Mouse (Mus musculus) thymus, postnatal 4 days (tissue): Measurements from ENCODE around the gene Spata13.

Experiments
- DNase-seq: peaks from one replicate; pipeline ENCODE4 v3.0.0; 2021

The Spata13 gene

GRCm38 (mm10) chr14:60753801-60754126, 120.0 kb downstream of the Spata13 start:
- DNase-seq, result no peak

- DNase-seq, result no peak
Measured at GRCm38 (mm10) chr14:60754656-60755055, 120.9 kb downstream of the Spata13 start.

GRCm38 (mm10) chr14:60756271-60756670, 122.5 kb downstream of the Spata13 start:
- no peak for DNase-seq

GRCm38 (mm10) chr14:60757265-60757664, 123.5 kb downstream of the Spata13 start:
- no peak for DNase-seq

- no peak for DNase-seq
Measured at GRCm38 (mm10) chr14:60757722-60758121, 123.9 kb downstream of the Spata13 start.

DNA sequence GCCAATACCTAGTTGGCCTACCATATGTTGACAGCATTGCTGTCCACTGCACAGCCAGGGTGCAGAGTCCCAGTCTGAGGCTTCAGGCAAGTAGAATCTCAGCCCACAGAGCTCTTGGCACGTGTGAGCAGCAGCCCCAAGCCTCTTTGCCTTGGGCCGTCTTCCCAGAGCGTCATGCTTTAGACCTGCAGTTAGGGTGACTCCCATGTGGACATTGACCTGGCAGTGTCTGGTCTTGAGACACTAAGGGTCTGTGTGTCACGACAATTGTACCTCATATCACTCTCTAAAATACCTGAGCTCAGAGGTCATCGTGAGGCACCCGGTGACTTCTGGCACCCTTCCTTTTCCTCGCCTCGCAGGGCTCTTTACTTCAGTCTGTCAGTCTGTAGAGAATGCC, 125.3 kb downstream of the Spata13 start:
- DNase-seq, result no peak

DNA sequence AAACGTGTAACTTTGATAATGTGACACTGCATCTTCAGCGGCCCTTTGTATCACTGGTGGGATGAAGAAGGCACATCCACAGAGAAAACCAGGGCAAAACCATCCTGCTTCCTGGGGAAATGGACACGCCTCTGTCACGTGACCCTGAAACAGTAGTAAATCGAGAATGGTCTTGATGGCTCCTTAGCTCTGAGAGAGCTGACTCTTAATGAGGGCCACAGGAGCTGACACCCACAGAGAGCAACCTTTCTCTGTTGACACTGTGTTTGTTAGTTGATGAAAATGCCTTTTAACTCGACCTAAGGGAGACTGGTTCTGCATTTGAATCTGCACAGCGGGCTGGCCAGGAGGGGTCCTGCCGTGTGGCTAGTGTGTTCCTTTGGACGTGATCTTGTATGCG, 128.0 kb downstream of the Spata13 start:
- no peak for DNase-seq

- DNase-seq, result no peak
Measured at GRCm38 (mm10) chr14:60762754-60763153, 129.0 kb downstream of the Spata13 start.

DNA sequence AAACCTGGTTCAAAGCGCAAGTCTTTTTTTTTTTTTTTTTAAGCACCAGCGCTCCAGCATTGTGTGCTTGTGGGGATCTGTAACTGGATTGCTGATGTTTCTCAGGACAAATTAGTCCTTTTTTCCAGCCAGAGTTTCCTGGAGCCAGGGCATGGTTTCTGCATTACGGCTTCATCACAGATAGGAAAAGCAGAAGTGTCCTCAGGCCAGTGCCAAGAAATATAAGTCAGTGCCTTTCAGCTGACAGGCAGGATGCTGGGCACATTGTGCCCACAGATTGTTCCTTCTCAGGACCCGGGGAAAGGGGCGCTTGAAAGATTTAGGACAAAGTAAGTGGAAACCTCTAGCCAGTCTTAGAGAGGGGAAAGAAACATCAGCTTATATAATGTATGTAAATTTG, 129.9 kb downstream of the Spata13 start:
- DNase-seq, result no peak

GRCm38 (mm10) chr14:60764526-60764925, 130.7 kb downstream of the Spata13 start:
- no peak for DNase-seq

DNA sequence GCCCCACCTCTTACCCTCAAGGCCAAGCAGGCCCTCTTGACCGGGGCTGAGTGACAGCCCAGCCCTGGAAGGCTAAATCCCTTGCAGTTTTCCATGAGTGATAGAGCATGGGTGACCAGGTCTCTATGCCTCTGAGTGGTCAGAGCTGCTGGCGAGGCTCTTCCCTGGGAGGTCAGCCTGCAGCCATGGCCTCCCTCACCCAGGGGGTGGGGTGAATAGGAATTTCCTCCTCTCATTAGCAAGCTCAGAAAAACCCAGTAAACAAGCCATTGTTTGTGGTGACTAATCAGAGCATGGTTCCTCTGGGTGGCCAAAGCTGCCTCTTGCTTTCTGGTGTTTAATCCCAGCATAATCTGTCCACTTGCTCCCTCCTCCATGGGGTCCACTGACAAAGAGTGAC, 131.2 kb downstream of the Spata13 start:
- DNase-seq, result no peak

DNA sequence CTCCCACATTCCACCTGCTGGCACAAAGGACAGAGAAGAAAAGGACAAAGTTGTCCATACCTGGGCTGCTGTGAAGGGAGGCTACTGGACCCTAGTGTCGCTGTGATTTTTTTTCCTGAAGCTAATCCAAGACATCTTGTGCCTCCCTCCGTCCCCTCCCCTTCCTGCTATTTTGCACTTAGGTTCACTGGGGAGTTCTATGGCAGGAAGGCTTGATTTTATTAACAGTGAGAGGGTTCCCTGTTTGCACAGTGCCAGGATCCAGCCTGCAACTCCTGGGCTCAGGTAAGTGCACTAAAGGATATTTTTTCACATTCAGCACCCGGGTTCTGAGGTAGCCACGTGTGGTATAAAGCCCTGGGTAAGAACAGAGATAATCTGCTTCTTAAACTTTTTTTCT, 134.1 kb downstream of the Spata13 start, which contains the start of gene C1qtnf9:
Gene C1qtnf9, plus strand, starts transcription at position 251 of the 400 bp plus-strand sequence.
- no peak for DNase-seq

GRCm38 (mm10) chr14:60769340-60769739, 135.5 kb downstream of the Spata13 start:
- no peak for DNase-seq

DNA sequence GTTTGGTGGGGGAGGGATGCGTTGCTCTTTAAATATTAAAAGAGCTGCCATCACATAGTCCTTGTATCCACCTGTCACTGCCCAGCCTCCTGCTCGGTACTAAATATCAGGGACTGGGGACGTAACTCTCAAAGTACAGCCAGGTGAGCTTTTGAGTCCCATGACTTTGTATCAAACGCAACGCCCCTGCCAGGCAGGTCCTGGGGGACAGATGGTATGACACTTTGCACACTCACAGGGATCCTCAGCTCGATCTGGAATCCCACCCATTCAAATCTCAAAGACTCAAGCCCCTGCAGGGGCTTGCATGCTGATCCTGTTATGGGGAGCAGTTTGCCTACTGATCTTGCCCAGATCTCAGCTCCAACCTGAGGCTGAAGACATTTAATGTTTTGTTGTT, 136.8 kb downstream of the Spata13 start:
- DNase-seq, result no peak

DNA sequence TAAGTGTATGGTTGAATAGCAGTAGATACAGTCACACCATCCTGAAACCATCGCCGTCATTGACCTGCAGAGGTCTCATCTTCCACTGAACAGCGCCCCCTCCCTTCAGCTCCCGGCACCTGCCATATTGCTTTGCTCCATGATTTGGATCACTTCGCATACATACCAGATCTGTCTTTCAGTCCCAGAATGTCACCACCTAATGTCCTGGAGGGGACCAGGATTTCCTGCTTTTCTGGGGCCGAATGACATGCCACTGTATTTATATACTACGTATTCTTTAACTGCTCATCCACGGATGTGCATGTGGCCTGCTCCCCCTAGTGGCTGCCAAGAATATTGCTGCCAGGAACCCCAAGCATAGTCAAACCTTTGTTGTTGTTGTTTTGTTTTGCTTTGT, 137.3 kb downstream of the Spata13 start:
- peak; percentile 90 for DNase-seq

DNA sequence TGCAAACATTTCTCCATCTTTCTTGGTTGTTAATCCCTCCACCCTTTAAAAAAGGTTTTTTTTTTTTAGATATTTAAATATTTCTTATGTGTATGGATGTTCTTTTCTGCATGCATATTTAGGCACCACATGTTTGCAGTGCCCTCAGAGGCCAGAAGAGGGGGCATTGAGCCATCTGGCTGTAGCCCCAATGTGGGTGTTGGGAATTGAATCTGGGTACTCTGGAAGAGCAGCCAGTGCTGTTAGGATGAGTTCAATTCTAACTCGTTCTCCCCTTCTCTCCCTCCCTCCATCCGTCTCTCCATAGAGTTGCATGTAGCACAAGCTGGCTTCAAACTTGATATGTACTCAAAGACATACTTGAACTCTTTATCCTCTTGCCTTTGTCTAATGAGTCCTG, 139.7 kb downstream of the Spata13 start:
- peak; percentile 65 for DNase-seq

DNA sequence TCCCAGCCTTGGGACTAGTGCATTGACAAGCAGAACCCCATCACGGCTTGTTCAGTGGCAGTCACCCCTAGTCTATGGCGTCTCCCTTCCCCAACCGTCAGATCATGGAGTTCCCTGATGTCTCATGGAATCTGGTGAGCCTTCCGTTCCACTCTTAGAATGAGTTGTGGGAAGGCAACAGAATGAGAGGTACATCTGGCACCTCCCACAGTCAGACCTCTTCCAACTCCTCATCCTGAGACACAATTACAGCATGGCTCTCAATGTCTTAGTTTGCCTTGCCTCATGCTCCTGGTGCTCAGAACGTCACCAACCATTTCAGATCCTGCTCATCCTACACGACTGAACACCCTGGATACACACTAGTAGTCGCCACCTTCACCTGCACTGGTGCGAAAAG, 142.7 kb downstream of the Spata13 start:
- no peak for DNase-seq

DNA sequence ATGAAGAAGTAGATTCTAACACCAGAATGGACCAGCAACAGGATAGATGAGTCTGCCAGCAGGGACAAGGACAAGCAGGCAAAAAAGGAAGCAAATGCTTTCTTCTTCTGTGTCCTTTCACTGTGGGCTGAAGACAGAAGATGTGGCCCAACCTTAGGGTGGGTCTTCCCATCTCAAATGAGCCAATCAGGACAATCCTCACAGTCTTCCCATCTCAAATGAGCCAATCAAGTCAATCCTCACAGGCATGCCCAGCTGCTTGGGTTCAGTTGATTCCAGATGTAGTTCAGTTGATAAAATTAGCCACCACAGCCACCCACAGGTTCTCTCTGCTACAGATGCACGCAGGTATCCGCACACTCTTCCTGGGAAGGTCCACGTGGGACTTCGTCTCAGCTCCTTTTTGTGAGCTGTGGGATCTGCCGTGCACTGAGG, 143.7 kb downstream of the Spata13 start:
- peak; percentile 38 for DNase-seq

DNA sequence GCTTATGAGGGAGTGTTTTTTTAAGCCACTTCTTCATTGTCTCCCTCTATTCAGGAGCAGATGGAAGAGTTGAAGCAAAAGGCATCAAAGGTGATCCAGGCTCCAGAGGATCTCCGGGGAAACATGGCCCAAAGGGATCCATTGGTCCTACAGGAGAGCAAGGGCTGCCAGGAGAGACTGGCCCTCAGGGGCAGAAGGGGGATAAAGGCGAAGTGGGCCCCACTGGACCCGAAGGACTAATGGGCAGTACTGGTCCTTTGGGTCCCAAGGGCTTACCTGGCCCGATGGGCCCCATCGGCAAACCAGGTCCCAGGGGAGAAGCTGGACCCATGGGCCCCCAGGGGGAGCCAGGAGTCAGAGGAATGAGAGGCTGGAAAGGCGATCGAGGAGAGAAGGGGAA, 145.4 kb downstream of the Spata13 start:
- DNase-seq, result no peak

DNA sequence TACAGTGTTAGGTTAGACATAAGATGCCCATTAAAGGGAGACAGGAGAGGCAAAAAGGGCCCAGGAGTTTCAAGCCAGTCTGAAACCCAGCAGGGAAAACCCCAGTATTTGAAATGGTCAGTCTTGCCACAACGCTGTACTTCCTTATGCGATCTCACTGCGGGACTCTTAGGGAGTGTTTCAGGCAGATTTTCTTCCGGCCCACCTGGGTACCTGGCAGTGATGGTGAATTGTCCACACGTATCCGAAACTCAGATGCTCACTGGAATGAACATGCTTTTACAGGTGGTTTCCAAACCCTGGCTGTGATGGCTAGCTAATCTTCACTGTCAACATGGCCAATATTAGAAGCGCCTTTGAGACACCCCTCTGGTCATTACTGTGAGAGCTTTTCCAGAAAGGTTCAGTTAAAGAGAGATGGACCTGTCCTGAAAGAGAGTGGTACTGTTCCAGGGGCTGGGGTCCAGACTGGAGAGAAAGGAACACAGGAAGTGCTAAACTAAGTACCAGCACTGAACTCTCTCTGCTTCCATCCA, 148.4 kb downstream of the Spata13 start:
- no peak for DNase-seq

GRCm38 (mm10) chr14:60783196-60783595, 149.4 kb downstream of the Spata13 start:
- DNase-seq, result no peak

DNA sequence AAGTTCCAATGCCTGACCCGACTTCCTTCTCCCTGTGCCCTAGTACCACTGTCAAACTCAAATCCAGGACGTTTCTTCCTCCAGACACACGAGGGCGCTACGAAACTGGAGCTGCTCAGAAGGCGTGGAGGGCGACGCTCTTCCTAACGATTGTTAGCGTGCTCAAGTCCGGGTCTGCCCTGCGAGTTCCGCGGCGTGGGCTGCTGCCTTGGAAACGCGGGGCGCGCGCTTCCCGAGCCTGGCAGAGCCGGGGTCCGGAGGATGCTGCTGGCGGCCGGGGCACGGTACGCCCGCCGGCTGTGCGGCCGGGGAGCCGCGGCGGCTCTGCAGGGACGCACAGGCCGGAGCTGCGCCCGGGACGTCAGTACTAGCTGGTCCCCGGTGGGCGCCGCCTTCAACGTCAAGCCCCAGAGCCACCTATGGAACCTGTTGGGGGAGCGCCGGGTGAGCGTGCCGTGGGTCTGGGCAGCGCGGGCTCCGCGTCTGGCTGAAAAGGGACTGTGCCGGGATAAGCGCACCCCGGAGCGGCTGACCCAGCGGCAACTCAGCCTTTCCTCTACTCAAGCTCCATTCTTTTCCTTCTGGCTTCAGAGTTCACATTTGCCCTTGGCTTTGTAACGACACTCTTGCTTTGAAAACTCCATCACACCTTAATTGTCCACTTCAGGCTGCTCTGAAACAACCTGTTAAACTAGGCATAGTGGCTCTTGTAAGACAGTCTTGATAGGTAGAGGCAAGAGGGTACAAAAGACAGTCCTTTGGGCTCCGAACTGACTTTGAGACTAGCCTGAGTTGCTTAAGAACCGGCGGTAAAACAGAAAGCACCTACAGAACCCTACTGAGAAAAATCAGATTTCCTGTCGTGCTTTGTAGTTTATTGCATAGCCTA, 150.9 kb downstream of the Spata13 start, which contains the start of gene Mipep:
Gene Mipep, plus strand, starts transcription at position 147 of the 889 bp plus-strand sequence.
- peak; percentile 88 for DNase-seq

GRCm38 (mm10) chr14:60790103-60790502, 156.3 kb downstream of the Spata13 start:
- peak; percentile 74 for DNase-seq

DNA sequence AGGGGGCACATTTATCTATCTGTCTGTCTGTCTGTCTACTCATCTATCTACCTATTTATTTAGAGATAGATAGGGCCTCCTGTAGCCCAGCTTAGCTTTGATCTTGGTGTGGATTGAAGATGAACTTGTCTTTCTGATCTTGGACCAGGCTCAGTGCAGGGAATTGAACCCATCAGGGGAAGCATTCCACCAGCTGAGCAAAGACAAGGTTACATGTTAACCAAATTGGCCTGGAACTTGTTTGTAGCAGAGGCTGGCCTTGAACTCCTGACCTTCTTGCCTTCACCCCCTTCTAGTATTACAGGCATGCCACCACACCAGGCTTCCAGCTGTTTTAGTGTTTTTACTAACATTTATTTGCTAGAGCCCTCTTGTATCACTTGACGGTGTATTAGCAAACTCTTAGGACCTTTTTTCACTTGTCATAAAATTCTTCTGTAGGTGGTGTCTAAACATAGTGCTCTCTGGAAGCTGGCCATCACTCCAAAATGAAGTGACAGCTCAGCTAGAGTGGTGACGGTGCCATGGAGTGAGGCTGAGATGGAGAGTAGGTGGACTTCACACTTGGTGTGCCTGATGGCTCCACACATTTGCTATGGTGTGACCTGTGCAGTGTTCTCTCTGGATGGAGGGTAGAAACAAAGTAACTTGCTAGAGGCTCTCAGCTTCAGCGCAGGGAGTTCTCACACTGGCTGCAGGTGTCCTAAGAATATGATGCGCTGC, 163.0 kb downstream of the Spata13 start:
- DNase-seq, result no peak
